Mouse (Mus musculus) midbrain, embryonic 11.5 days (tissue): ENCODE data around the gene Synpo2l. TPM values are rescaled to one million over a fixed set of nuclear protein-coding genes. Genes with fewer than 3 reads are reported as not detected.
"Not testable (repeated sequence)": the region's sequence is repeated elsewhere in the genome, so short reads cannot be mapped to it uniquely, and the experiment has no call there.

Experiments
- ATAC-seq: fragments of 200-750 bp; cut with Nextera tagmentation; 2 replicates; pipeline ENCODE4 v1.8.0; 2017; ENCODE audit warnings: moderate TSS enrichment, moderate library complexity; ENCODE audit not compliant: low FRiP score
- DNase-seq: peaks from one replicate; pipeline ENCODE4 v3.0.0; 2015; ENCODE audit warnings: low spot score; ENCODE audit errors: missing footprints
- H3K27ac ChIP-seq: fragments of 300-500 bp; sonication (generic); 2 replicates; pipeline ENCODE4 v1.5.1; 2014; ENCODE audit warnings: low read depth, low read length
- H3K27me3 ChIP-seq: fragments of 300-500 bp; sonication (generic); 2 replicates; pipeline ENCODE4 v1.6.1; 2014; ENCODE audit warnings: mild to moderate bottlenecking, low read length, moderate library complexity, mixed read lengths; ENCODE audit not compliant: control insufficient read depth, insufficient read depth
- H3K36me3 ChIP-seq: fragments of 300-500 bp; sonication (generic); 2 replicates; pipeline ENCODE4 v1.6.1; 2014; ENCODE audit warnings: mild to moderate bottlenecking, low read length, moderate library complexity, mixed read lengths; ENCODE audit not compliant: control insufficient read depth, insufficient read depth
- H3K4me1 ChIP-seq: fragments of 300-500 bp; sonication (generic); 2 replicates; pipeline ENCODE4 v1.6.1; 2014; ENCODE audit warnings: low read length; ENCODE audit not compliant: control insufficient read depth, insufficient read depth
- H3K4me2 ChIP-seq: fragments of 300-500 bp; sonication (generic); 2 replicates; pipeline ENCODE4 v1.6.1; 2014; ENCODE audit warnings: mild to moderate bottlenecking, moderate library complexity
- H3K4me3 ChIP-seq: fragments of 300-500 bp; sonication (generic); 2 replicates; pipeline ENCODE4 v1.5.1; 2014; ENCODE audit warnings: low read depth, low read length
- H3K9ac ChIP-seq: fragments of 300-500 bp; sonication (generic); 2 replicates; pipeline ENCODE4 v1.6.1; 2014; ENCODE audit warnings: low read length
- H3K9me3 ChIP-seq: fragments of 300-500 bp; sonication (generic); 2 replicates; pipeline ENCODE4 v1.6.1; 2016; ENCODE audit warnings: low read length; ENCODE audit not compliant: control insufficient read depth
- WGBS: fragments of 180-500 bp; shearing (Covaris S2); extraction: QIAGEN DNeasy Blood & Tissue Kit; methylation state at CpG from one replicate; pipeline ENCODE4 v1.1.7; 2014; 5-methylcytosine and 5-hydroxymethylcytosine counted together
- polyA plus RNA-seq: library from polyadenylated mRNA; unstranded; fragments of >200 nt; fragmentation: Nextera tagmentation; extraction: Ambion mirVana; gene quantifications from 2 replicates; pipeline ENCODE4 v1.2.1, GENCODE M21; 2014

Gene Synpo2l
- polyA plus RNA-seq, 1 experiment from 2014 or later = 0.22 TPM

- WGBS = 3% methylated on average over 16 of the region's 16 CpGs
- no peak overlapping the region; the same call in 1 of the 2 replicates for H3K27ac ChIP-seq
- no peaks in the 10 kb centered on the region for H3K4me1 ChIP-seq
These were observed 28.1 kb downstream of the Synpo2l start for GRCm38 (mm10) chr14:20639918-20640619.

GRCm38 (mm10) chr14:20638702-20639101 lies 29.5 kb downstream of the Synpo2l start:
- ATAC-seq (no peak), DNase-seq (no peak)
- Histone ChIP-seq H3K27me3 (no peaks in the 10 kb centered on the region), H3K9me3 (no peaks in the 10 kb centered on the region), H3K36me3 (no peaks in the 10 kb centered on the region), H3K9ac (no peak overlapping the region), H3K4me1 (no peaks in the 10 kb centered on the region), H3K4me2 (no peak overlapping the region), H3K4me3 (no peak overlapping the region), H3K27ac (no peak overlapping the region)
- 93% methylated on average over 6 of the region's 6 CpGs for WGBS

More at GRCm38 (mm10) chr14:20639918-20640619, 28.1 kb downstream of the Synpo2l start:
- Histone ChIP-seq H3K36me3 (no peaks in the 10 kb centered on the region), H3K9ac (peak overlapping the region; percentile 94), H3K4me3 (peak overlapping the region; percentile 72), H3K4me2 (peak overlapping the region; percentile 61), H3K9me3 (no peaks in the 10 kb centered on the region), H3K27me3 (no peaks in the 10 kb centered on the region)
- ATAC-seq = peak; percentile 66
- peak; percentile 95 for DNase-seq

DNA sequence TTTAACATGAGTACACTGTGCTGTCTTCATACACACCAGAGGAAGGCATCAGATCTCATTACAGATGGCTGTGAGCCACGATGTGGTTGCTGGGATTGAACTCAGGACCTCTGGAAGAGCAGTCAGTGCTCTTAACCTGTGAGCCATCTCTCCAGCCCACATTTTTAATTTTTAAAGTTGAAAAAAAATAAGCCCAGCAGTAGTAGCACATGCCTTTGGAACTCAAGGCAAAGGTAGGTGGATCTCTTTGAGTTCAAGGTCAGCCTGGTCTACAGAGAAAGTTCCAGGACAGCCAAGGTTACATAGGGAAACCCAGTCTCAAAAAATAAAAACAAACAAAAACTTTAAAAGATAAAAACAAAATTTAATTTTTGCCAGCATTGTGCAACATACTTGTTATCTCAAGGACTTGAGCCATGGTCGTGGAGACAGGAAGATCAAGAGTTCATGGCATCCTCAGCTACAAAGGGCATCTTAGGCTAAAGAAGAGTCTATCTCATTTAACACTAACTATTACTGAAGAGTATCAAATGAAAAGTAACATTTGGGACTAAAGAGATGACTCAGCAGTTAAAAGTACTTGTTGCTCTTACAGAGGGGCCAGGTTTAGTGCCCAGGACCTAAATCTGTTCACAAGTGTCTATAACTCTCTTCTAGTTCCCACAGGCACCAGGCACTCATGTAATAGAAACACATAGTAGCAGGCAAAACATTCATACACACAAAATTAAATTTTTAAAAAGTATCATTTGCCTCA lies 30.2 kb downstream of the Synpo2l start:
- WGBS = 93% methylated on average over 2 of the region's 2 CpGs
- Histone ChIP-seq H3K9ac (no peak overlapping the region), H3K27me3 (no peaks in the 10 kb centered on the region), H3K4me3 (no peak overlapping the region), H3K36me3 (no peaks in the 10 kb centered on the region), H3K4me1 (no peaks in the 10 kb centered on the region), H3K4me2 (no peak overlapping the region), H3K9me3 (no peaks in the 10 kb centered on the region), H3K27ac (no peak overlapping the region)
- ATAC-seq = no peak
- DNase-seq = no peak

DNA sequence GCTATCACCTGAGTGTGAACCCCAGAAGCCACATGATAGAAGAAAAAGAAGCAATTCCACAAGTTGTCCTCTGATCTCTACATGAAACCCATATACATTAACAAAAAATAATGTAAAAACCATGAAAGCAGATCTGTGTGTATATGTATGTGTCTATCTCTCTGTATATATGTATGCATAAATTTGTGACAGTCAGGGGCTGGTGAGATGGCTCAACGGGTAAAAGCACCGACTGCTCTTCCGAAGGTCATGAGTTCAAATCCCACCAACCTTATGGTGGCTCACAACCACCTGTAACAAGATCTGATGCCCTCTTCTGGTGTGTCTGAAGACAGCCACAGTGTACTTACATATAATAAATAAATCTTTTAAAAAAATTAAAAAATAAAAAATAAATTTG lies 31.2 kb downstream of the Synpo2l start:
- not testable (repeated sequence) for H3K27ac ChIP-seq, H3K4me1 ChIP-seq, ATAC-seq, DNase-seq, H3K9me3 ChIP-seq, H3K4me2 ChIP-seq, H3K4me3 ChIP-seq, H3K9ac ChIP-seq, H3K27me3 ChIP-seq, H3K36me3 ChIP-seq
- WGBS = 95% methylated on average over 3 of the region's 3 CpGs

DNA sequence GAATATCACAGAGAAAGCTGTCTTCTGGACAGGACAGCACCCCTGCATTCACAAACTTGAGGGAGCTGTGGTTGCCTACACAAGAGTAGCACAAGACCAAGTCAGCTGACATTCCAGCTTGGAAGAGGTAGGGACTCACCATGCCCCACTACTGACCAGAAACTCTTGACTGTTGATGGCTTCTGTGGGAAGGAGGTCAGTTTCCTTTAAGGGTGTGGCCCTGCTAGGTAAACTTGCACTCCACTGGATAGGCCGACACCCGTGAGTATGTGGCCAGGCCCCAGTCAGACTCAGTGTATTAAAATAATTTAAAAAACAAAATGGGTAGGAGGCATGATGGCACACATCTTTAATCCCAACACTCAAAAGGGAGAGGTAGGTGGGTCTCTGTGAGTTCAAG lies 32.6 kb downstream of the Synpo2l start:
- Histone ChIP-seq H3K27me3 (no peaks in the 10 kb centered on the region), H3K9me3 (no peaks in the 10 kb centered on the region), H3K9ac (no peak overlapping the region), H3K4me2 (no peak overlapping the region), H3K4me3 (no peak overlapping the region), H3K4me1 (no peaks in the 10 kb centered on the region), H3K36me3 (no peaks in the 10 kb centered on the region), H3K27ac (no peak overlapping the region)
- WGBS = 98% methylated on average over 2 of the region's 2 CpGs
- ATAC-seq = no peak
- DNase-seq = no peak

GRCm38 (mm10) chr14:20631253-20631652 lies 36.9 kb downstream of the Synpo2l start:
- ATAC-seq = no peak
- WGBS = 78% methylated on average over 4 of the region's 4 CpGs
- DNase-seq = no peak
- Histone ChIP-seq H3K36me3 (no peaks in the 10 kb centered on the region), H3K4me3 (no peak overlapping the region), H3K27ac (no peak overlapping the region), H3K9me3 (no peaks in the 10 kb centered on the region), H3K9ac (no peak overlapping the region), H3K4me1 (no peaks in the 10 kb centered on the region), H3K4me2 (no peak overlapping the region), H3K27me3 (no peaks in the 10 kb centered on the region)

DNA sequence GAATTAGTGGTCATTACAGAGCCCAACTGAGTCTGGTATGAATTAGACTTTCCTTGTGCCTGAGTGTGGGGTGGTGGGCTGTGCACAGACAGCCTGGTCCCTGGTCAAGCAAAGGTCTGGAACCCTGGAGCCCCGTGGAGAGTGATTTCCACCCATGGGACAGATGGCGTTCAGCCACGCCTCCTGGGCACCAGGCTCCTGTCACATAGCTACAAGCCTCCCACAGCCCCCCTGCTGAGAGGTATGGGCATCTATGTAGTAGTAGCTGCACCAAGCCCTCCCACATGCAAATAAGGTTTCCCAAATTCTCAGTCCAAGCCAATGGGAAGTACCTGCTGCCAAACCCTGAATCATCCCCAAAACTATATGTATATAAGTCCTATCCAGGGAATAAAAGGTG lies 41.2 kb downstream of the Synpo2l start:
- DNase-seq = no peak
- H3K9ac ChIP-seq = no peak overlapping the region
- no peak overlapping the region for H3K27ac ChIP-seq
- no peaks in the 10 kb centered on the region for H3K9me3 ChIP-seq
- H3K36me3 ChIP-seq = no peaks in the 10 kb centered on the region
- H3K27me3 ChIP-seq = no peaks in the 10 kb centered on the region
- no peaks in the 10 kb centered on the region for H3K4me1 ChIP-seq
- H3K4me2 ChIP-seq = no peak overlapping the region
- WGBS = 88% methylated on average over 3 of the region's 3 CpGs
- H3K4me3 ChIP-seq = no peak overlapping the region
- ATAC-seq = no peak

DNA sequence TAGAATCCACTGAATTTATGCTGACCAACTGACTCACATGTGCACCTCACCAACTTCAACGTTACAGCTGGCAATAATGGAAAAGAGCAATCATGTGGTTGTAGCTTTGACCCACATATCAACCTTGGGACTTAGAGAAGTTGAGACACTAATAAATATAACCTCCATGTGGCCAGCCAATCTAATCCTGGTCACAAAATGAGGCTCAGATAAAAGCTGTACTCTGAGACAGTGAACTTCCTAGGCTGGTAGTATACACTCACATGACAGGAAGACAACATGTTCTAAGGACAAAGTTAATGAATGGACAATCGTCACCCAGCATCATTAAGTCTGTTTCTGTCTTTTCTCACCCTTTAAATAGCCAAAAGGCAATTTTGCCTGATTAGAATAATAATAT lies 41.7 kb downstream of the Synpo2l start:
- no peak overlapping the region for H3K9ac ChIP-seq
- H3K27me3 ChIP-seq = no peaks in the 10 kb centered on the region
- H3K4me2 ChIP-seq = no peak overlapping the region
- H3K36me3 ChIP-seq = no peaks in the 10 kb centered on the region
- H3K4me3 ChIP-seq = no peak overlapping the region
- H3K9me3 ChIP-seq = no peaks in the 10 kb centered on the region
- H3K4me1 ChIP-seq = no peaks in the 10 kb centered on the region
- 97% methylated on average over 2 of the region's 2 CpGs for WGBS
- no peak overlapping the region for H3K27ac ChIP-seq
- DNase-seq (no peak), ATAC-seq (no peak)

- Histone ChIP-seq H3K27ac (no peak overlapping the region), H3K36me3 (no peaks in the 10 kb centered on the region), H3K4me1 (no peaks in the 10 kb centered on the region), H3K4me2 (no peak overlapping the region), H3K27me3 (no peaks in the 10 kb centered on the region), H3K9ac (no peak overlapping the region), H3K4me3 (no peak overlapping the region), H3K9me3 (no peaks in the 10 kb centered on the region)
- DNase-seq (no peak), ATAC-seq (no peak)
- WGBS = 97% methylated on average over 3 of the region's 3 CpGs
These were observed 45.2 kb downstream of the Synpo2l start for GRCm38 (mm10) chr14:20622907-20623306.
